In the genomic region with DNA sequence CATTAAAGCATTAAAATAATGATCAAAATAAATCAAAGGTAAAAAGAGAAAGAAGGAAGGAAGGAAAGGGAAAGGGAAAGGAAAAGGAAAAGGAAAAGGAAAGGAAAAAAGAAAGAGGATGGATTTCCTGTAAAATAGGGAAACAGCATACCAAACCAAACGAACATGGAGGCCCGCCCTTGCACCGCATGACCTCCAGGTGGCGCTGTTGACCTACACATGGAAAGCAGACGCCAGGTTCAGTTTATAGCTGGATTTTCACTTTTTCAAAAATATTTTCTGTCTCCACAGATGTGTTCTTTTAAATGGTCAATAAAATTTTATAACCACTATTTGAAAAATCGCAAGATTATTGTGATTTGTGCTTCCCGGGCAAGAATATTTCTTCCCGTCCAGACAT, we compare ENCODE assay signal across 7 mouse cellular contexts.
DNase-seq lines count a peak whose midpoint lies in the region; ATAC-seq and TF ChIP-seq lines count a peak whose summit lies in the region.

No protein-coding gene starts in this region.

- 16% methylated on average over 8 of the region's 8 CpGs for WGBS in lung, postnatal 0 days

- no peaks in the 10 kb centered on the region for H3K27me3 ChIP-seq in ES-Bruce4 (ENCODE audit: control insufficient read depth, insufficient read depth, low read length, poor library complexity, severe bottlenecking)
- H3K27me3 ChIP-seq in lung, postnatal 0 days (replicated peaks; ENCODE audit: insufficient read depth, low read length) = no peaks in the 10 kb centered on the region

- no peaks in the 10 kb centered on the region for H3K9me3 ChIP-seq in ES-Bruce4 (replicated peaks; ENCODE audit: control insufficient read depth, insufficient read depth, low read length, poor library complexity, severe bottlenecking)
- H3K9me3 ChIP-seq in lung, postnatal 0 days (ENCODE audit: low read length) = no peaks in the 10 kb centered on the region

- no peak for ATAC-seq in lung, postnatal 0 days

- H3K27ac ChIP-seq in ES-Bruce4 (ENCODE audit: insufficient read depth, low read length) = no peak overlapping the region
- H3K27ac ChIP-seq in lung, postnatal 0 days (ENCODE audit: low read length) = no peak overlapping the region

- no peaks in the 10 kb centered on the region for H3K4me1 ChIP-seq in ES-Bruce4 (ENCODE audit: control insufficient read depth, insufficient read depth, low read length)
- no peaks in the 10 kb centered on the region for H3K4me1 ChIP-seq in lung, postnatal 0 days (ENCODE audit: insufficient read depth, low read depth, low read length)

- no peak overlapping the region for H3K4me3 ChIP-seq in ES-Bruce4 (ENCODE audit: low read depth, low read length)
- no peak overlapping the region for H3K4me3 ChIP-seq in lung, postnatal 0 days (ENCODE audit: low read depth, low read length)

- H3K9ac ChIP-seq in ES-Bruce4 (ENCODE audit: low read depth, poor library complexity, severe bottlenecking) = no peak overlapping the region
- H3K9ac ChIP-seq in lung, postnatal 0 days (replicated peaks; ENCODE audit: low read depth) = no peak overlapping the region

- TF ChIP-seq POLR2A in ES-Bruce4 (IDR thresholded peaks at IDR 0.05; ENCODE audit: insufficient read depth, low read length) = no peak

- DNase-seq in CD4-positive helper T cell, adult 2 months (ENCODE audit: low read depth, low spot score) = peak; percentile 37
- peak; percentile 39 for DNase-seq in c-Kit-positive CD71-positive TER-119-positive erythroid progenitor cells, embryonic 14.5 days (ENCODE audit: low spot score)
- peak; percentile 77 to 81 for DNase-seq in frontal cortex, postnatal 25 days (ENCODE audit: low spot score in 2 of 2)
- DNase-seq in layer of hippocampus, adult 18-20 months (ENCODE audit: low spot score in 2 of 2) = peak; percentile 30 to 85
- DNase-seq in lung, postnatal 0 days (ENCODE audit: low spot score) = peak; percentile 48
- peak; percentile 55 to 64 for DNase-seq in right cerebral cortex, postnatal 36 days (ENCODE audit: low spot score in 2 of 2)

- no peak overlapping the region for H3K4me2 ChIP-seq in lung, postnatal 0 days (replicated peaks; ENCODE audit: low read depth, low read length)

- peak; percentile 89 for TF ChIP-seq CTCF in ES-Bruce4 (IDR thresholded peaks at IDR 0.05; ENCODE audit: low read depth, low read length)
- TF ChIP-seq CTCF in lung, postnatal 0 days (IDR thresholded peaks at IDR 0.05) = peak; percentile 94

- no peak for TF ChIP-seq EP300 in ES-Bruce4 (IDR thresholded peaks at IDR 0.05; ENCODE audit: insufficient read depth, low read depth, low read length)
- TF ChIP-seq EP300 in lung, postnatal 0 days (IDR thresholded peaks at IDR 0.05) = no peak

- no peaks in the 10 kb centered on the region for H3K36me3 ChIP-seq in ES-Bruce4 (ENCODE audit: control insufficient read depth, insufficient read depth, low read length, poor library complexity, severe bottlenecking)
- H3K36me3 ChIP-seq in lung, postnatal 0 days (ENCODE audit: insufficient read depth, low read length) = no peaks in the 10 kb centered on the region
